In genomic region chr19:55787420-55787819, GRCm38 (mm10) we compare ENCODE assay signal across 13 mouse cellular contexts. TPM values are rescaled to one million over a fixed set of nuclear protein-coding genes. Genes with fewer than 3 reads are reported as not detected.
DNase-seq lines count a peak whose midpoint lies in the region; ATAC-seq lines count a peak whose summit lies in the region.
"Had no signal": no experiment of that assay in that cellular context is flagged by ENCODE, and none has a peak within 500 bp of the region (broad histone marks: within the 10 kb centered on the region; RNA-seq: fewer than 3 reads in every experiment).

No protein-coding gene starts in this region.

- no peak overlapping the region for H3K9ac ChIP-seq in forebrain, embryonic 11.5 days (ENCODE audit: low read length)
- no peak overlapping the region for H3K9ac ChIP-seq in forebrain, embryonic 14.5 days (ENCODE audit: low read length)
- no peak overlapping the region for H3K9ac ChIP-seq in neural tube, embryonic 15.5 days (replicated peaks)
- H3K9ac ChIP-seq: embryonic facial prominence, embryonic 13.5 days; hindbrain, embryonic 15.5 days had no signal

- no peaks in the 10 kb centered on the region for H3K27me3 ChIP-seq in forebrain, embryonic 11.5 days (ENCODE audit: control insufficient read depth, insufficient read depth, low read length)
- H3K27me3 ChIP-seq in forebrain, embryonic 14.5 days (replicated peaks; ENCODE audit: control insufficient read depth, insufficient read depth, low read length) = no peaks in the 10 kb centered on the region
- no peaks in the 10 kb centered on the region for H3K27me3 ChIP-seq in neural tube, embryonic 15.5 days (replicated peaks)
- H3K27me3 ChIP-seq: embryonic facial prominence, embryonic 13.5 days; hindbrain, embryonic 15.5 days had no signal

- no peak overlapping the region for H3K4me3 ChIP-seq in forebrain, embryonic 11.5 days (ENCODE audit: low read depth, low read length)
- no peak overlapping the region for H3K4me3 ChIP-seq in forebrain, embryonic 14.5 days (ENCODE audit: low read depth, low read length)
- H3K4me3 ChIP-seq in neural tube, embryonic 15.5 days (replicated peaks) = no peak overlapping the region
- H3K4me3 ChIP-seq: embryonic facial prominence, embryonic 13.5 days; hindbrain, embryonic 15.5 days had no signal

- H3K27ac ChIP-seq in forebrain, embryonic 11.5 days (ENCODE audit: low read depth, low read length) = no peak overlapping the region
- H3K27ac ChIP-seq in forebrain, embryonic 14.5 days (ENCODE audit: low read depth, low read length) = no peak overlapping the region
- no peak overlapping the region for H3K27ac ChIP-seq in neural tube, embryonic 15.5 days (replicated peaks)
- H3K27ac ChIP-seq: embryonic facial prominence, embryonic 13.5 days; hindbrain, embryonic 15.5 days had no signal

- peaks cover 10% of the 10 kb centered on the region for H3K4me1 ChIP-seq in forebrain, embryonic 11.5 days (replicated peaks; ENCODE audit: control insufficient read depth, insufficient read depth, low read length)
- H3K4me1 ChIP-seq in forebrain, embryonic 14.5 days (ENCODE audit: control insufficient read depth, insufficient read depth, low read length) = peaks cover 8% of the 10 kb centered on the region
- H3K4me1 ChIP-seq in neural tube, embryonic 15.5 days = peaks cover 8% of the 10 kb centered on the region

- H3K36me3 ChIP-seq in forebrain, embryonic 11.5 days (ENCODE audit: control insufficient read depth, insufficient read depth, low read length) = no peaks in the 10 kb centered on the region
- H3K36me3 ChIP-seq in forebrain, embryonic 14.5 days (ENCODE audit: control insufficient read depth, insufficient read depth, low read length) = no peaks in the 10 kb centered on the region
- no peaks in the 10 kb centered on the region for H3K36me3 ChIP-seq in neural tube, embryonic 15.5 days
- H3K36me3 ChIP-seq: hindbrain, embryonic 15.5 days had no signal

- 76% methylated on average over 13 of the region's 13 CpGs for WGBS in forebrain, embryonic 11.5 days
- 78% methylated on average over 13 of the region's 13 CpGs for WGBS in forebrain, embryonic 14.5 days
- WGBS in neural tube, embryonic 15.5 days = 88% methylated on average over 13 of the region's 13 CpGs

- no peaks in the 10 kb centered on the region for H3K9me3 ChIP-seq in forebrain, embryonic 11.5 days (ENCODE audit: control insufficient read depth, low read length)
- H3K9me3 ChIP-seq in forebrain, embryonic 14.5 days (replicated peaks; ENCODE audit: control insufficient read depth, low read length) = no peaks in the 10 kb centered on the region
- H3K9me3 ChIP-seq in neural tube, embryonic 15.5 days (replicated peaks) = no peaks in the 10 kb centered on the region
- H3K9me3 ChIP-seq: embryonic facial prominence, embryonic 13.5 days; hindbrain, embryonic 15.5 days had no signal

- no peak overlapping the region for H3K4me2 ChIP-seq in forebrain, embryonic 11.5 days (ENCODE audit: low read depth, low read length, severe bottlenecking)
- H3K4me2 ChIP-seq in forebrain, embryonic 14.5 days (ENCODE audit: low read length) = no peak overlapping the region
- no peak overlapping the region for H3K4me2 ChIP-seq in neural tube, embryonic 15.5 days
- H3K4me2 ChIP-seq: embryonic facial prominence, embryonic 13.5 days; hindbrain, embryonic 15.5 days had no signal

- peak; percentile 60 for DNase-seq in forebrain, embryonic 11.5 days (ENCODE audit: low spot score)
- no peak for DNase-seq in forebrain, embryonic 14.5 days (ENCODE audit: low spot score)
- DNase-seq in neural tube, embryonic 10.5 days (ENCODE audit: extremely low spot score, low spot score) = peak; percentile 29
- peak; percentile 41 for DNase-seq in testis, postnatal 14 days (ENCODE audit: low spot score)
- DNase-seq in right cerebral cortex, postnatal 10 days (ENCODE audit: low spot score in 2 of 2) = no peak
- DNase-seq in frontal cortex, postnatal 10 days (ENCODE audit: low spot score in 2 of 2) = no peak
- DNase-seq: cerebellum, adult 9-11 months; kidney, postnatal 10 days; lung, postnatal 14 days had no signal

- ATAC-seq in forebrain, embryonic 11.5 days (replicated peaks; ENCODE audit: low FRiP score) = no peak
- ATAC-seq in forebrain, embryonic 14.5 days = no peak
- no peak for ATAC-seq in neural tube, embryonic 15.5 days (ENCODE audit: low FRiP score)
- ATAC-seq in granulocyte monocyte progenitor cell, adult 5-6 weeks (replicated peaks; ENCODE audit: poor library complexity, severe bottlenecking) = 0 out of 2 replicates have a peak, but pooled peaks have one; percentile 43

RNA-seq across cellular contexts. Expression of gene Tcf7l2, which starts 45.8 kb away (rescaled TPM):
- 146 and 150 TPM in 2 replicates for polyA plus RNA-seq in forebrain, embryonic 11.5 days (2014; fragmentation: Nextera tagmentation; extraction: Ambion mirVana)
- polyA plus RNA-seq in forebrain, embryonic 14.5 days (2014; fragmentation: Nextera tagmentation; extraction: Ambion mirVana) = 196 and 221 TPM in 2 replicates
- 13.3 and 22.4 TPM in 2 replicates for polyA plus RNA-seq in neural tube, embryonic 15.5 days (2015; fragmentation: Nextera tagmentation; extraction: Ambion mirVana)
- total RNA-seq in granulocyte monocyte progenitor cell, adult 5-6 weeks (2014; fragmentation: Nextera tagmentation) = 9.3 and 11.7 TPM in 2 replicates
- 0.73 and 2.9 TPM in 2 replicates for total RNA-seq in granulocyte monocyte progenitor cell, adult 5-6 weeks (2017)

Comparison
In these comparisons a context has a peak if more than half of its experiments do, and no peak if none do; other contexts are left out.
1. DNase-seq: peak in forebrain, embryonic 11.5 days (single experiment), neural tube, embryonic 10.5 days (single experiment) and testis, postnatal 14 days (single experiment); none in forebrain, embryonic 14.5 days (single experiment), right cerebral cortex, postnatal 10 days (0 of 2) and frontal cortex, postnatal 10 days (0 of 2).